Mouse (Mus musculus): ENCODE measurements around the gene Nlrp6. TPM values are rescaled to one million over a fixed set of nuclear protein-coding genes. Genes with fewer than 3 reads are reported as not detected.
"Not testable (repeated sequence)": the region's sequence is repeated elsewhere in the genome, so short reads cannot be mapped to it uniquely, and the experiment has no call there.

The Nlrp6 gene
- total RNA-seq, 2 experiments from 2014 or later, result 0.27 to 0.51 TPM

- no peak for DNase-seq (ENCODE audit: low spot score in 2 of 2)
- no peak overlapping the region for H3K4me3 ChIP-seq
- TF ChIP-seq CTCF (conservative IDR thresholded peaks at IDR 0.05), result no peak
- H3K27ac ChIP-seq, result no peak overlapping the region
Observed at GRCm38 (mm10) chr7:140974940-140975339, 54.2 kb downstream of the Nlrp6 start.

- H3K27ac ChIP-seq, result no peak overlapping the region
- no peak for TF ChIP-seq CTCF (conservative IDR thresholded peaks at IDR 0.05)
- no peak overlapping the region for H3K4me3 ChIP-seq
- DNase-seq (ENCODE audit: low spot score in 2 of 2), result no peak
Observed at GRCm38 (mm10) chr7:140975465-140975864, 54.8 kb downstream of the Nlrp6 start.

GRCm38 (mm10) chr7:140976720-140977119 lies 56.0 kb downstream of the Nlrp6 start:
- not testable (repeated sequence) for H3K27ac ChIP-seq; DNase-seq (ENCODE audit: low spot score in 2 of 2); H3K4me3 ChIP-seq

Other genes with a start within 250 kb of the Nlrp6 start
- gene Olfr45, start 239.0 kb upstream of the Nlrp6 start, total RNA-seq (2021), result under 1 TPM; 0.12 to 0.13 TPM
- not detected for gene Olfr541, start 223.6 kb upstream of the Nlrp6 start, total RNA-seq (2021)
- not detected for gene Cyp2e1, start 157.2 kb upstream of the Nlrp6 start, total RNA-seq (2021)
- not detected for gene Syce1, start 133.1 kb upstream of the Nlrp6 start, total RNA-seq (2021)
- gene Zfp941, start 98.7 kb upstream of the Nlrp6 start, total RNA-seq (2021), result 10 to 100 TPM; 10.7 to 18.0 TPM
- 1 to 10 TPM; 1.1 to 1.4 TPM for gene Urah, start 85.9 kb upstream of the Nlrp6 start, total RNA-seq (2021)
- gene Scgb1c1, start 75.4 kb upstream of the Nlrp6 start, total RNA-seq (2021), result not detected
- not detected for gene Odf3, start 73.1 kb upstream of the Nlrp6 start, total RNA-seq (2021)
- gene Gm45785, start 64.6 kb upstream of the Nlrp6 start, total RNA-seq (2021), result 1 to 10 TPM in 1 of 2 experiments, not detected in 1; 1.8 TPM
- gene Ric8a, start 63.9 kb upstream of the Nlrp6 start, total RNA-seq (2021), result 10 to 100 TPM; 78.2 to 82.8 TPM
- 10 to 100 TPM; 25.1 to 28.3 TPM for gene Bet1l, start 63.3 kb upstream of the Nlrp6 start, total RNA-seq (2021)
- gene Psmd13, start 38.9 kb upstream of the Nlrp6 start, total RNA-seq (2021), result 100 to 1,000 TPM; 111 to 113 TPM
- gene Sirt3, start 38.6 kb upstream of the Nlrp6 start, total RNA-seq (2021), result 10 to 100 TPM; 69.2 to 73.2 TPM
- 1 to 10 TPM in 1 of 2 experiments, not detected in 1; 1.3 TPM for gene Cox8b, start 20.5 kb upstream of the Nlrp6 start, total RNA-seq (2021)
- 1 to 10 TPM; 4.0 to 7.1 TPM for gene Pgghg, start 20.5 kb downstream of the Nlrp6 start, total RNA-seq (2021)
- not detected for gene Ifitm5, start 29.4 kb downstream of the Nlrp6 start, total RNA-seq (2021)
- gene Gm45717, start 35.0 kb downstream of the Nlrp6 start, total RNA-seq (2021), result not detected
- gene Ifitm2, start 35.1 kb downstream of the Nlrp6 start, total RNA-seq (2021), result 10 to 100 TPM; 13.0 to 16.3 TPM
- 1 to 10 TPM; 1.9 to 2.9 TPM for gene Ifitm1, start 46.3 kb downstream of the Nlrp6 start, total RNA-seq (2021)
- gene Ifitm3, start 89.9 kb downstream of the Nlrp6 start, total RNA-seq (2021), result 10 to 100 TPM in 1 of 2 experiments, 1 to 10 TPM in 1; 9.6 to 13.9 TPM
- gene Ifitm6, start 97.0 kb downstream of the Nlrp6 start, total RNA-seq (2021), result not detected
- not detected for gene Gm17387, start 108.2 kb downstream of the Nlrp6 start, total RNA-seq (2021)
- 100 to 1,000 TPM in 1 of 2 experiments, 10 to 100 TPM in 1; 93.4 to 101 TPM for gene B4galnt4, start 140.2 kb downstream of the Nlrp6 start, total RNA-seq (2021)
- not detected for gene Pkp3, start 157.3 kb downstream of the Nlrp6 start, total RNA-seq (2021)
- 1 to 10 TPM; 2.1 to 2.5 TPM for gene Sigirr, start 179.7 kb downstream of the Nlrp6 start, total RNA-seq (2021)
- gene Ano9, start 196.9 kb downstream of the Nlrp6 start, total RNA-seq (2021), result not detected
- 10 to 100 TPM; 50.8 to 64.4 TPM for gene Ptdss2, start 201.5 kb downstream of the Nlrp6 start, total RNA-seq (2021)

Data from layer of hippocampus, adult 2 months (tissue).